Mouse (Mus musculus) left cerebral cortex, postnatal 25 days (tissue): ENCODE data around the gene D430041D05Rik. TPM values are rescaled to one million over a fixed set of nuclear protein-coding genes. Genes with fewer than 3 reads are reported as not detected.

ENCODE experiments used
- DNase-seq, 2 experiments: peaks; one replicate each; pipeline ENCODE4 v3.0.0; 2022; ENCODE audit warnings: low spot score in 2 of 2, mixed read lengths in 1 of 2
- intact Hi-C: fragments of 180-260 bp; cut with DNase I; formaldehyde crosslinking; loops from one replicate; pipeline ENCODE4 v1.15.1; 2025
- total RNA-seq, 2 experiments: library from RNA; stranded (reverse); gene quantifications; 2 replicates each; pipeline ENCODE4 v1.2.3; 2021

The D430041D05Rik gene
- total RNA-seq = 100 to 1,000 TPM; 124 to 128 TPM

DNA sequence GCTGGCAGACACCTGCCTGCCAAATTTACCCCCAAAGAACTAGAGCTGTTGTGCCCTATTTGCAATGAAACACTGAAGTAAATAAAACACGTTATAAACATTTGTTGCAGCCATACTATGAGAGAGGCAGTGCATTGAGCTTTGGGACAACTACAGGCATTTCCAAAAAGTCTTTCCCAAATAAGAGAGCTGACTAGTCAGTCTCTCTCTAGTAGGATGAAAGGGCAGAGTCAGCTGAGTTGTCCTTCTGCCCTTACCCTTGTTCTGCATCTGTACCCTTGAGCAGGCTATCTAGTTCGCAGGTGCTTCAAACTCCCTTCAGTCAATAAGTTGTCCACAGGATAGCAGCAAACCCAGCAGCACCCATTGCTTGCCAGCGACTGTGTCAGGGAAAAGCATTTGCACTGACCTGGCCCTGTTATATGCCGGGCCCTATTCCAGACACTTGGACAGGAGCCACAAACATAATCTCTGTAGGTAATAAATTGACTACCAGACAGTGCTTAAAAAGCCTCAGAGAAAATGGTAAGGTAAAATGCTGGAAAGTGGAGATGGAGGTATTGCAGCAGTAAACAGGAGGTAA is at the start of gene D430041D05Rik:
Gene D430041D05Rik, minus strand, starts transcription at position 51 of the 583 bp plus-strand sequence.
- intact Hi-C loops = no loop called here

DNA sequence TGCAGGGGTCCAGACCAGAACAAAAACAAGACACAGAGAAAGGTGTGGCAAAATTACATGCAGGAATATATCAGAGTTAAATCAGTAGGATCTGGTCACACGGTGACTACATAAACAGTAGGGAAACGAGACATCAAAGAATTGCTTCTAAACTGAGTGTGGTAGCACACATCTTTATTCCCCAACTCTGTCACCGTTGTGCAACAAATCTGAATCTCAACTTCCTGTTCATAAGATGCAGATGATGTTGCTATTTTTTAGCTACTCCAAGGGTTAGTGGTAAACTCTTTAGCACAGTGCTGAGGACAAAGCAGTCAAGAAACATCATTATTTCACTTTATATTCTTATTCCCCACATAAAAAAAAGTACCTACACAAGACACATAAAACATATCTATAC is 49.2 kb upstream of the D430041D05Rik start:
- intact Hi-C loops = no loop called here
- DNase-seq = no peak

More for the DNA sequence above, at the start of gene D430041D05Rik:
- DNase-seq = no peak

DNA sequence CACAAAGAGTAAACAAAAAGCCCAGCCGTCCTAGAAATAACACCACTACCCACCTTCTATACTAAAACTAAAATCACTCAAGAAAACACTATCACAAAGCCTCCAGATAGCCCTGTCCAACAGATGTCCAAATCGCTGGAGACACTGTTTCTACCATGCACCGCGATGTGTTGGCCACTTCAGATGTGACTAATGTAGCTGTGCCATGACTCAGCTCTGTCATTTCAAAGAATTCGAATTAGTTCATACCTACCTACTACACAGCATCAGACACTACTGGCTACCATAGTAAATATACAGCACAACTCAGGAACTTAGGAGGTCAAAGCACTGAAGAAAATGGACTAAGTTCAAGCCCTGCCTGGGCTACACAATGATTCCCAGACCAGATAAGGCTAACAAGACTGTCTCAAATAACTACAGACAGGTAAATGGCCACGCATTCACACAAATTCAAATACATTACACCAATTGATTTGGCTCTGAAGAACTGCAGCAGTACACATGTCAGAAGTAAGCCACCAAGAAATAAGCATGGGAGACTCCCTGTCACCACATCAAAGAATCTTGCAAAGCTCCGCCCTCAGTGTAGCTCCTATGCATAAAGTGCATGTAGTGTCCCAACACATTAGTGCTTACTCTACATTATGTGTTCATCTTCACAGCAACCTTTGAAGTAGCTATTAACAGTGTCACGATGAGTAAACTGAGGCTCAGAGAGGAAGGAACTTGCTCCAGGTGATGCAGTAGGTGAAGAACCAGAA is 47.9 kb upstream of the D430041D05Rik start:
- peak in 1 of 2 experiments; percentile 52 for DNase-seq
- intact Hi-C loops = no loop called here

DNA sequence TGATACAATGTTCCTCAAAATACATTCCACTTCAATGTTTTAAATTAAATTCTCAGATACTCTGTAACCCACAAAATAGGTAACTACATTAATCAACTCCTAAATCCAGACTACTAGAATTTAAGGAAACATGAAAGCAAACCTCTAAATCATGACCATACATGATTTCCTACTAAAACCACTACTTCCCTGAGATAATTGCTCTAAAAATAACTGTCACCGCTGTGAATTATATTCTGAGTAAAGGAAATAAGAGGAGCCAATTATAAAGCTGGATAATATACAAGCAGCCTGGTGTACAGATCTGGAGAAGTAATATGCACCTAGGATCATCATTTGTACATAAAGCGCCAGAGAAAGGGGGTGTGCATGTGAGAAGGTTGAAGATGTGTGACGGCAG is 46.3 kb upstream of the D430041D05Rik start:
- DNase-seq = no peak
- intact Hi-C loops = no loop called here

DNA sequence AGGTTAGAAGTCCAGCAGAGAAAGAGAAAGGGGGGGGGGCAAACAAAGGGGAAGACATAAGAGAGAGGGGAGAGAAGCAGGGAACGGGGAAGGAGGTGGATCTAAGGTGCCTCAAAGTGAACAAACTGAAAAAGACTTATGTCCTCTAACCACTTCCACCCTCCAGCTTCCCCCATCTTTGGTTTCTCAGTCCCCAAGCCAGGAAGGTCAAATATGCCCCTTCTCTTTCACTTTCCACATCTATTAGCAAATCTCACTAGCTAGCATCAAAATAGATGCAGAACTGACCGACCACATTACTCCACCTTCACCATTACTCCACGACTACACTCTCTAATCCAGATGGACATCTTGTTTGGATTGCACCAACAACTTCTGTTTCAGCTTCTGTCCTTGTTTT is 39.9 kb upstream of the D430041D05Rik start:
- intact Hi-C loops = no loop called here

DNA sequence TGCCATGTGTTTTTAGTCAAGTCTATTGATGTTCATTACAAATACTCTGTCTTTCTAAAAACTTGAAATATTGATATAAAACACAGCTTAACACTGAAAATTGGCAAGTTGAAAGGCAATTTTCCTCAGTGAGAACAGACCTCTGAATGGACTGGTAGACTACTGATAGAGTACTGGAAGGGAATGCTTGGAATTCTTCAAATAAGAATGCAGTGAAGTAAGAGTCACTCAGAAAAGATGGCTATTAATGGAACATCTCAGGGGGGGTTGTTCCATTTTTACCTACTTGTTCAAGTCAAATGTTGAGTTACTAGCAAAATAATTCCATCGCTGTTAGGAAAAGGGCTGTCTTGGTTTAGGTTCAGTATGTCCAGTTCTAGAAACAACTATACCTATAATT is 38.4 kb upstream of the D430041D05Rik start:
- intact Hi-C loops = loop anchor here (5.0 to 10.0 kb wide), 2 partner anchors 43 to 414 kb away; partner anchors contain the start of gene Hipk3
- no peak for DNase-seq

More for the DNA sequence above, 39.9 kb upstream of the D430041D05Rik start:
- DNase-seq = no peak

DNA sequence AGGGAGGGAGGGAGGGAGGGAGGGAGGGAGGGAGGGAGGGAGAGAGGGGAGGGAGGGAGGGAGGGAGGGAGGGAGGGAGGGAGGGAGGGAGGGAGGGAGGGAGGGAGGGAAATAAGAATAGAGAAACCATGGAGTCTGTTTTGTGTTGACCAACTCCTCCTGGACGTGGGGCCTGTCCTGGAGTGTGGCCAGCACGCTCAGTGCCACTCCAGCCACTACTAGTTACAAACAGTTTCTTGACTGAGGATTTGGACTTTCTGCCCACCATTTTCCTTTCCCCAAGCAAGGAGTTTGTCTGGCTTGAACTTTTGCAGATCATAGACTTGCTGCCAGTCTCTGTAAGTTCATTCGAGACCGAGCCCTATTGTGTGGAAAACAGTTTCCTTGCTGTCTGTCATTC is 37.4 kb upstream of the D430041D05Rik start:
- no peak for DNase-seq
- intact Hi-C loops = loop anchor here (5.0 to 10.0 kb wide), 2 partner anchors 44 to 413 kb away; partner anchors contain the start of gene Hipk3

DNA sequence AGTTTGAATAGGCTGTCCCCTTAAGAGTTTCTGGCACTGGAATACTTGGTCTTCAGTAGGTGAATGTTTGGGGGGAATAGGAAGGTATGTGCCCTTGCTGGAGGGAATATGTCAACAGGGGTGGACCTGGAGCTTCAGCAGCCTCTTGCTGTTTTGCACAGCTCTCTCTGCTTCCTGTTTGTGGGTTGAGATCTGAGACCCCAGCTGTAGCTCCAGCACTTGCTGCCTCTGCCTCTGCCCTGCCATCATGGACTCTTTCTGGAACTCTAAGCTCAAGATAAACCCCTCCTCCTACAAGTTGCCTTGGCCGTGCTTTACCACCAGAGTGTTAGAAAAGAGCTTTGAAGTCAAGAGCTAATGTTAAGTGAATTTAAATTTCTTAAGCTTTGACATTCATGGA is 35.2 kb upstream of the D430041D05Rik start:
- no peak for DNase-seq
- intact Hi-C loops = loop anchor here (5.0 to 10.0 kb wide), 2 partner anchors 46 to 411 kb away; partner anchors contain the start of gene Hipk3

DNA sequence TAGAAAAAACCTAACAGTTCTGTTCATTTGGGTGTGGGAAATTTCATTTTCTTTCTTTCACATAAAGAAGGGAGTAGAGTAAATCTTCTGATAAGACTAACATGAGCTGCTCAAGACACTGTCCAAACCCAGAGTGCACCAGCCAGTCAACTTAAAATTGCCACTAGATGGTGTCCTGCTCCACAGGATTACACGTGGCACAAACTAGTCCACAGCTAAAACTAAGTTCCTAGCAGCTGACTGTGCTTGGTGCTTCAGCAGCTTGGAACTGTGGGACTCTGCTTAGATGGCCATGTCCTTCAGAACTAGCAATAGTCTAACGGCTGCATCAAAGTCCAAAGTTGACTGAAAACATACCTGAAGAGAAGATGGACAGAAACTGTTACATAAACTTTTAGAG is 34.0 kb upstream of the D430041D05Rik start:
- peak; percentile 57 to 85 for DNase-seq
- intact Hi-C loops = loop anchor here (1.0 to 10.0 kb wide), 3 partner anchors 48 to 410 kb away; partner anchors contain the start of gene Hipk3

DNA sequence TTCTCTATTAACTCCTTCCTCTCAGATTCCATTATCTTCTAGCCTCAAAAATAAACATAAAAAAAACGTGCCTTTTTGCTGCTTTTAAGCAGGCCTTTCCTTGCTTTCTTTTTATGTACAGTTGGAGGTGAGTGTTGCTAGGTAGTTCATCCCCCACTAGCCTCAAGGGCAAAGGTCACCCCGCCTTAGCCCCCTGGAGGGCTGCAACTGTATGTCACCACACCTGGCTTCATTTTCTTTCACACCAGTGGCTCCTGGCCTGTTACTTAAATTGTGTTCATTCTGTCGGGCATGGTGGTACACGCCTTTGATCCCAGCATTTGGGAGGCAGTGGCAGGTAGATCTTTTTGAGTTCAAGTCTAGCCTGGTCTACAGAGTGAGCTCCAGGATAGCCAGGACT is 31.5 kb upstream of the D430041D05Rik start:
- intact Hi-C loops = loop anchor here (10.0 kb wide), 1 partner anchor 408 kb away; no protein-coding TSS in a partner anchor
- DNase-seq = no peak

DNA sequence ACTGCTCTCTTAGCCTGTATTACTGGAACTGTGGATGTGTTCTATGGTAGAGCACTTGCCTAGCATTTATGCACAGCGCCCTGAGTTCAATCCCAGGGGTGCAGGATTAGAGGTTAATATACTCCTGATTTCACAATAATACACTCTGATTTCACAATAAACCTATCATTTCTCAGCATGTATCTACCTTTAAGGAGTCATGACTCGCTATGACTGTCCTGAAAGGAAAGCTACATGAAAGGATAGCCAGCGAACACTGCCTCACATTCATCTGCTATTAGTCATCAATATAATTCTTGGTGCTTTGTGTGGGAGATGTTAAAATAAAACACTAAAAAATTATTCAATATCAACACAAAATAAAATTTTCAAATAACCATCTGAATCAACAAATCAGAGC is 25.4 kb upstream of the D430041D05Rik start:
- intact Hi-C loops = loop anchor here (10.0 kb wide), 1 partner anchor 381 kb away; no protein-coding TSS in a partner anchor

DNA sequence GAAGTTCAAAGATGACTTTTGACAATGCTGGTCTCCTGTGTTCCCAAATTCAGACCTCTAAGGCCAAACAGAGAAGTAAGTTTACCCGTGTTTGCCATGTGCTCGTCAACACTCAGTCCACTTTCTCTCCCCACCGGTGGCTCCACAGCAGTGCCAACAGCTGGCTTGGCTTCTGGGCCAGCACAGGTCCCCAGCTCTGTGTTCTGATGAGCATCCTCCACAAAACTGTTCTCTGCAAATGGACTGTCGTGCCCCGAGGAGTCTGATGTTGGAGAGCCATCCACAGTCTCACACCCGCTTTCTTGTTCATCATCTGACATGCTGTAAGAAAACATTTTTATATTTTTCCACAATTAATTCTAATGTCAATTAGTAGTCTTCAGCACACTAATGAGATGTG is 20.3 kb upstream of the D430041D05Rik start:
- intact Hi-C loops = loop anchor here (10.0 kb wide), 1 partner anchor 376 kb away; no protein-coding TSS in a partner anchor
- DNase-seq = no peak

More for the DNA sequence above, 25.4 kb upstream of the D430041D05Rik start:
- no peak for DNase-seq

DNA sequence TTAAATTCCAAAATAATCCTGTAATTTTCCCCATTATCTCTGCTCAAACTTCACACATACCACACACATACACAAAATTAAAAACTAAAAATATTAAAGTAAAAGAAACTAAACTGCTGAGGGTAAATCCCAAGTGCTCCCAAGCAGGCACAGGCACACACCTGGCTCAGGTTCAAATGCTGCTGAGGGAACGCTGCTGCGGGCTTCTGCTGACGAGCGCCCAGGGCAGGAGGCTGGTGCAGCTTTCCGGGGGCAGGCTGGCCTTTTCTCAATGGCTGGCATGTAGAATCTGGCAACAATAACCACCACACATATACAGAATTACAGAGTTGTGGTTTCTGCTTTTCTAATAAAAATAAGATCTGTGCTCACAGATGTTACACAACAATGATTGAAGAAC is 19.8 kb upstream of the D430041D05Rik start:
- DNase-seq = no peak
- intact Hi-C loops = loop anchor here (10.0 kb wide), 1 partner anchor 376 kb away; no protein-coding TSS in a partner anchor

DNA sequence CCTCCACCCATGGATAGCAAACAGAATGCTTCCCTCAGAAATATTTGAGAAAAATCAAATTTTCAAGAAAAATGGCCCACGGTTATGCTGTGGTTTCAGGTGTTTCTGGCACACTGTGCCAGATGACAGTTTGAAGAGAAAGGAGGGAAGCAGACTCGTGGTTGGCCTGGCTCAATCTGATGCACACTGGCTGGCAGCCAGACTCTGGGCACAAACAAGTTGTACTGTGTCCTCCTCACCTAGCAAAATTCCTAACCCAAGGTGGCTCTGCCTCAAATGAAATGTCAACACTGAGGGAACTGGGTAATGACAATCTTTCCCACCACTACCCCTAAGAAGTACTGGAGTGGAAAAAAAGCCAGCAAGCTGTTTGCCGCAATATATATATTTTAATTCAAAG is 15.3 kb upstream of the D430041D05Rik start:
- DNase-seq = no peak
- intact Hi-C loops = no loop called here

DNA sequence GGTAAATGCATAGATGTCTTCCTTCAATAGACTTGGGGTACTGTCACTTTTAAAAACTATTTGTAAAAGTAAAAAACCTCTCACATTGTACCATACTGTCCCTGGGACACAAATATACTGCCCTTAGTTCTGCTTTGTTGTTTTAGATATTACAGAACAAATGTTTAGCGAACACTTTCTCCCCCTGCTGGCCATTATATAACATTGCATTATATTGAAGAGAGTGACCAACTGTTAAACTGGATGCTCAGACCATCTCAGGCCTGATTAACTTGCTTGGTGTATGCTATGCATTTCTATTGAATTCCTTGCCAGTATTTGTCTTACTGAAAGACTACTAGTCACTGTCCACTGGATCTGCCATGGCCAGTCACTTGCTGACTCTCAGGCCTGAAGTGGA is 11.4 kb upstream of the D430041D05Rik start:
- peak; percentile 30 to 53 for DNase-seq
- intact Hi-C loops = loop anchor here (1.0 kb wide), 1 partner anchor 288 kb away; no protein-coding TSS in a partner anchor

DNA sequence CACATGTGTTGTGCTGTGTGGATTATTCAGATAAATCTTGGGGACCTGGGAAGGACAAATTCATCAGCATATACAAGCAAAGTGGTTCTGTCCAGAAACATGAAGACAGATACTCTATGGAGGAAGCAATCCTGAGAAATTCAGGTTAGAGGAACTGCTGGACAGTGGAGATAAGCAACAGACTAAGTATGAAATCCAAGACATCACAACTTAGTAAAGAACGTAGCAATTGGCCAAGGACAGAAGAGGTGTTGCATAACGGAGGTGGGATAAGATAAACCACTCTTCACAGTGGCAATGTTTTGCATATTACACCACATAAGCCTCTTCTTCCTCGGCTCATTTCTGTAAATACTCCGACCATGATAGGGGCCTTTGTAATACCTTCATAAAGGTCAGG is 10.0 kb upstream of the D430041D05Rik start:
- intact Hi-C loops = no loop called here

DNA sequence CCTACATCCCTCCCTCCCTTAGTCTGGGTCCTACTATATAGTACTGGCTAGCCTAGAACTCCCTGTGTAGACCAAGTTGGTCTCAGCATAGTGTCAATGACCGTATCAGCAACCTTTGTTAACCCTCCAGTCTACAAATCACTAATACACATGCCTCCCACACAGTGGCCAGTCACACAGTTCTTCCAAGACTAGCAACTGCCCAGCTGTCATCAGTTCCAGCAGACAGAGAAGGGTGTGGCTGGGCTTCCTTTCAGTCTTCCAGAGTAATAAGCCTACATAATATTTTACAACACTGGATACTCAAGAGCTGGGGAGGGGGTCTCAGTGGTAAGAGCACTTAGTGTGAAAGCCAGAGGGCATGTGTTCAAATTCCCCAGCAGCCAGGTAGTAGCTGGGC is 9.2 kb upstream of the D430041D05Rik start:
- no peak for DNase-seq
- intact Hi-C loops = no loop called here

More for the DNA sequence above, 10.0 kb upstream of the D430041D05Rik start:
- DNase-seq = no peak

DNA sequence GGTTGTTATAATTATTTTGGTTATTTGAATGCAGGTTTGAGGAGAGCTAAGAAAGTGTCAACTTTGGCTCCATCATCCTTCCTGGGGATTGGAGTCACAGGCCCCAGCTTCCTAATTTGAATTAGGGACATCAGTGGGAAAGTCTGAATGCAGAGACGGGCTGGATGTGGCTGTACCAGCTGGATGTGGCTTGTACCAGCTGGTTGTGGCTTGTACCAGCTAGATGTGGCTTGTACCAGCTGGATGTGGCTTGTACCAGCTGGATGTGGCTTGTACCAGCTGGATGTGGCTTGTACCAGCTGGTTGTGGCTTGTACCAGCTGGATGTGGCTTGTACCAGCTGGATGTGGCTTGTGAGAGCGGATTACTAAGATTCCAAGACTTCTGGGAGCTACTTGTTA is 8.6 kb upstream of the D430041D05Rik start:
- intact Hi-C loops = no loop called here
- no peak for DNase-seq

DNA sequence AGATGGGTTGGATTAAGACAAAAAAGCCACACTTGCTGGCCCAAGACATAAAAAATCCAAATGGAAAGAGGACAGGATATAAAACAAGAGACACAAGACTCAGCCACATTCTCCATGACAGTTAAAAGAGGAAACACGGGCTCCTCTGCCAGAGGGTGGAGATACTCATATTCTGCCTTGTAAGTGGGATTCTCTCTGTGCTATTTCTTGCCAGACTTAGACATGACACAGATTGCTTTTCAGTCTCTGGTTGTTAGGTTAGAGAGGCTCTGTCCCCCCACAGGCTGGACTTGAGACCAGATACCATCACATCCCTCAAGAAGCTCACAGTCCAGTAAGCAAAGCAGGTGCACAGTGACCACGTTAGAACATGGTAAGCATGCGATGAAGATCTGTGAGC is 2.2 kb upstream of the D430041D05Rik start:
- peak in 1 of 2 experiments; percentile 77 for DNase-seq
- intact Hi-C loops = no loop called here

DNA sequence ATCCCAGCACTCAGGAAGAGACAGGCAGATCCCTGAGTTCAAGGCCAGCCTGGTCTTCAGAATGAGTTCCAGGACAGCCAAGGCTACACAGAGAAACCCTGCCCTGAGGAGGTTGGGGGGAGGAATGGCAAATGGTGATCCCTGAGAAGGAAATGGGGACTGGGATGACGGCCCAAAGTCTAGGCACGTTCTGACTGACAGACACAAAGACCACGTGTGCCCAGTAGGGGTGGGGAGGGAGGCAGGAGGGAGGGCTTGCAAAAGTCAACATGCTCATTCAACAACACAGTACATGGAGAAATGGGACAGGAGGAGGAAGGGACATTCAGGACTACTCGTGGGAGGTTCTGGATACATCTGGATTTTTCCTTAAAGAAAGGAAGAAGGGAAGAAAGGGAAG is 1.7 kb upstream of the D430041D05Rik start:
- no peak for DNase-seq
- intact Hi-C loops = no loop called here
